Mouse (Mus musculus): ENCODE results near the gene Antxr1. TPM values are rescaled to one million over a fixed set of nuclear protein-coding genes. Genes with fewer than 3 reads are reported as not detected.

Gene Antxr1
- polyA plus RNA-seq, 1 experiment from 2014 or later: 8.5 TPM

GRCm38 (mm10) chr6:87226315-87226714 is 109.3 kb downstream of the Antxr1 start:
- Histone ChIP-seq H3K27me3 (replicated peaks; ENCODE audit: control insufficient read depth, insufficient read depth, low read length) (no peaks in the 10 kb centered on the region), H3K9me3 (ENCODE audit: control insufficient read depth, low read length) (peaks cover 3% of the 10 kb centered on the region; the same call in 1 of the 2 replicates), H3K4me3 (ENCODE audit: low read depth, low read length) (no peak overlapping the region), H3K27ac (ENCODE audit: low read depth) (no peak overlapping the region), H3K36me3 (ENCODE audit: control insufficient read depth, insufficient read depth, low read length) (no peaks in the 10 kb centered on the region), H3K4me2 (ENCODE audit: low read length) (no peak overlapping the region), H3K9ac (ENCODE audit: low read length) (no peak overlapping the region), H3K4me1 (replicated peaks; ENCODE audit: control insufficient read depth, insufficient read depth, low read length) (0 out of 2 replicates have a peak, but pooled peaks cover 8% of the 10 kb centered on the region)
- ATAC-seq (replicated peaks; ENCODE audit: low FRiP score, low TSS enrichment, low read depth) (no peak), DNase-seq (ENCODE audit: low spot score) (no peak)
- 77% methylated on average over 4 of the region's 4 CpGs for WGBS

- no peak overlapping the region for H3K4me2 ChIP-seq (ENCODE audit: low read length)
- WGBS: 95% methylated on average over 1 of the region's 1 CpGs
- 0 out of 2 replicates have a peak, but pooled peaks cover 8% of the 10 kb centered on the region for H3K4me1 ChIP-seq (replicated peaks; ENCODE audit: control insufficient read depth, insufficient read depth, low read length)
- DNase-seq (ENCODE audit: low spot score) (no peak), ATAC-seq (replicated peaks; ENCODE audit: low FRiP score, low TSS enrichment, low read depth) (no peak)
- H3K4me3 ChIP-seq (ENCODE audit: low read depth, low read length): no peak overlapping the region
- H3K27ac ChIP-seq (ENCODE audit: low read depth): no peak overlapping the region
- no peak overlapping the region for H3K9ac ChIP-seq (ENCODE audit: low read length)
- H3K27me3 ChIP-seq (replicated peaks; ENCODE audit: control insufficient read depth, insufficient read depth, low read length): no peaks in the 10 kb centered on the region
- peaks cover 3% of the 10 kb centered on the region; the same call in 1 of the 2 replicates for H3K9me3 ChIP-seq (ENCODE audit: control insufficient read depth, low read length)
- H3K36me3 ChIP-seq (ENCODE audit: control insufficient read depth, insufficient read depth, low read length): no peaks in the 10 kb centered on the region
Measured at GRCm38 (mm10) chr6:87225286-87225685, 110.3 kb downstream of the Antxr1 start.

- Histone ChIP-seq H3K27me3 (replicated peaks; ENCODE audit: control insufficient read depth, insufficient read depth, low read length) (no peaks in the 10 kb centered on the region), H3K9ac (ENCODE audit: low read length) (no peak overlapping the region), H3K27ac (ENCODE audit: low read depth) (no peak overlapping the region), H3K36me3 (ENCODE audit: control insufficient read depth, insufficient read depth, low read length) (no peaks in the 10 kb centered on the region), H3K4me3 (ENCODE audit: low read depth, low read length) (no peak overlapping the region), H3K9me3 (ENCODE audit: control insufficient read depth, low read length) (no peaks in the 10 kb centered on the region), H3K4me1 (replicated peaks; ENCODE audit: control insufficient read depth, insufficient read depth, low read length) (0 out of 2 replicates have a peak, but pooled peaks cover 8% of the 10 kb centered on the region), H3K4me2 (ENCODE audit: low read length) (no peak overlapping the region)
- no peak for DNase-seq (ENCODE audit: low spot score)
- ATAC-seq (replicated peaks; ENCODE audit: low FRiP score, low TSS enrichment, low read depth): no peak
- 39% methylated on average over 10 of the region's 10 CpGs for WGBS
Measured at GRCm38 (mm10) chr6:87222854-87223631, 112.6 kb downstream of the Antxr1 start.

- no peaks in the 10 kb centered on the region for H3K27me3 ChIP-seq (replicated peaks; ENCODE audit: control insufficient read depth, insufficient read depth, low read length)
- no peak overlapping the region for H3K4me3 ChIP-seq (ENCODE audit: low read depth, low read length)
- WGBS: 56% methylated on average over 13 of the region's 13 CpGs
- H3K27ac ChIP-seq (ENCODE audit: low read depth): no peak overlapping the region
- H3K4me2 ChIP-seq (ENCODE audit: low read length): no peak overlapping the region
- no peak overlapping the region for H3K9ac ChIP-seq (ENCODE audit: low read length)
- DNase-seq (ENCODE audit: low spot score): no peak
- ATAC-seq (replicated peaks; ENCODE audit: low FRiP score, low TSS enrichment, low read depth): no peak
- 0 out of 2 replicates have a peak, but pooled peaks cover 8% of the 10 kb centered on the region for H3K4me1 ChIP-seq (replicated peaks; ENCODE audit: control insufficient read depth, insufficient read depth, low read length)
- H3K36me3 ChIP-seq (ENCODE audit: control insufficient read depth, insufficient read depth, low read length): peaks cover 14% of the 10 kb centered on the region
- H3K9me3 ChIP-seq (ENCODE audit: control insufficient read depth, low read length): no peaks in the 10 kb centered on the region
Measured at GRCm38 (mm10) chr6:87219061-87219992, 116.3 kb downstream of the Antxr1 start.

- Histone ChIP-seq H3K27me3 (replicated peaks; ENCODE audit: control insufficient read depth, insufficient read depth, low read length) (no peaks in the 10 kb centered on the region), H3K36me3 (ENCODE audit: control insufficient read depth, insufficient read depth, low read length) (peaks cover 17% of the 10 kb centered on the region), H3K4me3 (ENCODE audit: low read depth, low read length) (no peak overlapping the region), H3K4me2 (ENCODE audit: low read length) (no peak overlapping the region), H3K27ac (ENCODE audit: low read depth) (no peak overlapping the region), H3K9me3 (ENCODE audit: control insufficient read depth, low read length) (peaks cover 6% of the 10 kb centered on the region; the same call in 1 of the 2 replicates), H3K9ac (ENCODE audit: low read length) (no peak overlapping the region), H3K4me1 (replicated peaks; ENCODE audit: control insufficient read depth, insufficient read depth, low read length) (no peaks in the 10 kb centered on the region)
- DNase-seq (ENCODE audit: low spot score) (no peak), ATAC-seq (replicated peaks; ENCODE audit: low FRiP score, low TSS enrichment, low read depth) (no peak)
- 72% methylated on average over 2 of the region's 2 CpGs for WGBS
Measured at GRCm38 (mm10) chr6:87216114-87216591, 119.5 kb downstream of the Antxr1 start.

GRCm38 (mm10) chr6:87213262-87213661 is 122.4 kb downstream of the Antxr1 start:
- WGBS: 73% methylated on average over 7 of the region's 7 CpGs
- no peak for ATAC-seq (replicated peaks; ENCODE audit: low FRiP score, low TSS enrichment, low read depth)

GRCm38 (mm10) chr6:87211551-87211950 is 124.1 kb downstream of the Antxr1 start:
- 87% methylated on average over 3 of the region's 3 CpGs for whole genome bisulfite sequencing
- H3K27ac ChIP-seq (ENCODE audit: low read depth): no peak overlapping the region
- no peak overlapping the region for H3K9ac ChIP-seq (ENCODE audit: low read length)
- peaks cover 6% of the 10 kb centered on the region; the same call in 1 of the 2 replicates for H3K9me3 ChIP-seq (ENCODE audit: control insufficient read depth, low read length)
- DNase-seq (ENCODE audit: low spot score) (no peak), ATAC-seq (replicated peaks; ENCODE audit: low FRiP score, low TSS enrichment, low read depth) (no peak)
- H3K36me3 ChIP-seq (ENCODE audit: control insufficient read depth, insufficient read depth, low read length): peaks cover 17% of the 10 kb centered on the region
- H3K4me1 ChIP-seq (replicated peaks; ENCODE audit: control insufficient read depth, insufficient read depth, low read length): no peaks in the 10 kb centered on the region
- no peak overlapping the region for H3K4me2 ChIP-seq (ENCODE audit: low read length)
- H3K27me3 ChIP-seq (replicated peaks; ENCODE audit: control insufficient read depth, insufficient read depth, low read length): no peaks in the 10 kb centered on the region
- H3K4me3 ChIP-seq (ENCODE audit: low read depth, low read length): no peak overlapping the region

More at GRCm38 (mm10) chr6:87213262-87213661, 122.4 kb downstream of the Antxr1 start:
- Histone ChIP-seq H3K9ac (ENCODE audit: low read length) (no peak overlapping the region), H3K36me3 (ENCODE audit: control insufficient read depth, insufficient read depth, low read length) (peaks cover 17% of the 10 kb centered on the region), H3K4me1 (replicated peaks; ENCODE audit: control insufficient read depth, insufficient read depth, low read length) (no peaks in the 10 kb centered on the region), H3K9me3 (ENCODE audit: control insufficient read depth, low read length) (peaks cover 6% of the 10 kb centered on the region; the same call in 1 of the 2 replicates), H3K27me3 (replicated peaks; ENCODE audit: control insufficient read depth, insufficient read depth, low read length) (no peaks in the 10 kb centered on the region), H3K4me2 (ENCODE audit: low read length) (no peak overlapping the region), H3K4me3 (ENCODE audit: low read depth, low read length) (no peak overlapping the region), H3K27ac (ENCODE audit: low read depth) (no peak overlapping the region)
- no peak for DNase-seq (ENCODE audit: low spot score)

- DNase-seq (ENCODE audit: low spot score) (no peak), ATAC-seq (replicated peaks; ENCODE audit: low FRiP score, low TSS enrichment, low read depth) (no peak)
- no peak overlapping the region for H3K27ac ChIP-seq (ENCODE audit: low read depth)
- H3K27me3 ChIP-seq (replicated peaks; ENCODE audit: control insufficient read depth, insufficient read depth, low read length): no peaks in the 10 kb centered on the region
- no peaks in the 10 kb centered on the region for H3K4me1 ChIP-seq (replicated peaks; ENCODE audit: control insufficient read depth, insufficient read depth, low read length)
- H3K9ac ChIP-seq (ENCODE audit: low read length): no peak overlapping the region
- no peak overlapping the region for H3K4me2 ChIP-seq (ENCODE audit: low read length)
- WGBS: 54% methylated on average over 13 of the region's 13 CpGs
- no peaks in the 10 kb centered on the region for H3K36me3 ChIP-seq (ENCODE audit: control insufficient read depth, insufficient read depth, low read length)
- no peak overlapping the region for H3K4me3 ChIP-seq (ENCODE audit: low read depth, low read length)
- peaks cover 6% of the 10 kb centered on the region; the same call in 1 of the 2 replicates for H3K9me3 ChIP-seq (ENCODE audit: control insufficient read depth, low read length)
Measured at GRCm38 (mm10) chr6:87207373-87207982, 128.1 kb downstream of the Antxr1 start.

All from intestine, embryonic 14.5 days (tissue).